Mouse (Mus musculus) left cerebral cortex, postnatal 36 days (tissue): Measurements from ENCODE around the gene 4930432M17Rik. TPM values are rescaled to one million over a fixed set of nuclear protein-coding genes. Genes with fewer than 3 reads are reported as not detected.

Source experiments
- DNase-seq, 2 experiments: peaks; one replicate each; pipeline ENCODE4 v3.0.0; 2021 to 2022; ENCODE audit warnings: low spot score in 2 of 2, mixed read lengths in 1 of 2
- intact Hi-C: fragments of 180-260 bp; cut with DNase I; formaldehyde crosslinking; loops from one replicate; pipeline ENCODE4 v1.15.1; 2025
- total RNA-seq, 2 experiments: library from RNA; stranded (reverse); gene quantifications; 2 replicates each; pipeline ENCODE4 v1.2.3; 2021

4930432M17Rik gene
- total RNA-seq, 2 experiments from 2014 or later = not detected

GRCm38 (mm10) chr3:121700364-121700952, 29.9 kb downstream of the 4930432M17Rik start:
- peak; percentile 37 to 43 for DNase-seq
- intact Hi-C loops = no loop called here

GRCm38 (mm10) chr3:121703155-121703879, 32.8 kb downstream of the 4930432M17Rik start:
- intact Hi-C loops = no loop called here
- DNase-seq = no peak

GRCm38 (mm10) chr3:121703880-121704243, 33.3 kb downstream of the 4930432M17Rik start:
- DNase-seq = no peak
- intact Hi-C loops = no loop called here

DNA sequence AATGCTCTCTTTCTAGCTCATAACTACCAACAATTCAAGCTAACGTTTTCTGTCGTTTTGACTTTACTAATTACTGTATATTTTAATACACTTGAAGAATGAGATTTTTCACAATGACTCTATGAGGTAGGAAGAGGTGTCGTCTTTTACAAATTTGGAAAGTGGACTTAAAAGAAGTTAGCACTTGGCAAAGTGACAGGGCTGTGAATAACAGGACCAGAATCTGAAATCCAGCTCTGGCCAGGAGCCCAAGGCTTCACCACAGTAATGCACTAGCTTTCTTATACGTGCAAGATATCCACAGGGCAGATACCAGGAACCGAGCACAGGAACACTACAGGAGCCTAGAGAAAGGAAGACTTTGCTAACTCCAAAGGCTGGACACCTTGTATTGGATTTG, 35.5 kb downstream of the 4930432M17Rik start:
- DNase-seq = no peak
- intact Hi-C loops = no loop called here

- intact Hi-C loops = no loop called here
Measured at GRCm38 (mm10) chr3:121707106-121707505, 36.5 kb downstream of the 4930432M17Rik start.

GRCm38 (mm10) chr3:121710894-121711531, 40.5 kb downstream of the 4930432M17Rik start:
- intact Hi-C loops = no loop called here
- no peak for DNase-seq

More at GRCm38 (mm10) chr3:121707106-121707505, 36.5 kb downstream of the 4930432M17Rik start:
- no peak for DNase-seq

- intact Hi-C loops = no loop called here
- no peak for DNase-seq
Measured at GRCm38 (mm10) chr3:121712222-121712621, 41.7 kb downstream of the 4930432M17Rik start.

GRCm38 (mm10) chr3:121713151-121713701, 42.7 kb downstream of the 4930432M17Rik start:
- intact Hi-C loops = no loop called here
- no peak for DNase-seq

- intact Hi-C loops = no loop called here
- no peak for DNase-seq
Measured at GRCm38 (mm10) chr3:121713816-121714215, 43.3 kb downstream of the 4930432M17Rik start.

DNA sequence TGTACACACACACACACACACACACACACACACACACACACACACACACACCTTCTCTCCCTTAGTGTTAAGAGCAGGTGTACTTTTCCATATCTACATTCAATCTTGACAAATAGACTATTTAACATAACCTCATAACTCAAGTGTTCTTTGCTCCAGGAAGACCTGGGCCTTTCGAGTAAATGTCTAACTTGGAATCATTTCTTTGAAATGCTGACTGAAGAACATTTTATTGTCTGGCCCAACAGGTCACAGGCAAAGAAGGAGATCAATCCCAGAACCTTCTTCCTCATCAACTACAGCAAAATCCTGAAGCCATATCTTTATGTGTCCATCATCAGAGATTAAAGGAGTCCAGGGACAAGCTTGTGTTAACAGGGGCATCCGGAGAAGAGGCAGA, 43.9 kb downstream of the 4930432M17Rik start:
- no peak for DNase-seq
- intact Hi-C loops = no loop called here

- intact Hi-C loops = no loop called here
- no peak for DNase-seq
Measured at GRCm38 (mm10) chr3:121715336-121715735, 44.8 kb downstream of the 4930432M17Rik start.

DNA sequence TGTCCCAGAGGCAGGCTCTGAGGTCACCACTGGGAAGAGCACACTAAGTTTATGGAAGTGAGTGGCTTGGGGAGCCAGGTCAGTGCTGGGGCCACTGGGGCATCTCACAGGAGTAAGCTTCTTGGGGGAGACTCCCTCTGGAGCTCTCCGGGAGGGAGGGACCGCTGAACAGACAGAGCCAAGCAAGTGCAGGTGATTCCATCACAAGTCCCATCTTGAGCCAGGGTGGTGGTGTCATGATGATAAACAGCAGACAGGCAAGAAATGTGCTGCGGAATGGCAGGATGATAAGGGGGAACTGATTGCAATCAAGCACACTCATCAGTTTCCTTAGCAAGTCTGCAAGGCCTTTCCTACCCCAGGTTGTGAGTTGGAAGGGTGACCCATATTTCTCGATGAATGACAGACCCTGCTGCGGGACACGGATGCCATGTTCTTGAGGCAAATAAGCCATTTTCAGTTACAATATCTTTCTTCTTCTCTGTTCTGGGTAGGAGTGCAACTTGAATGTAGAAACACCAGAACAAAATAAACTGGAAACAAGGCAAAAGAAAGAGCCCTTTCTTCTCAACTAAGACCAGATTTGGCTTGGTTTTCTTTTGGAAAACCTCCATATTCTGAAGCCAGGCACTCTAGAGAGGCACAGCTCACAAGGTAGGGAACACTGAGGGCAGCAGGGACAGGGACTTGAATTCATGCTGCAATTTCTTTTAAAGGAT, 45.3 kb downstream of the 4930432M17Rik start:
- intact Hi-C loops = no loop called here
- DNase-seq = no peak

GRCm38 (mm10) chr3:121716480-121716879, 45.9 kb downstream of the 4930432M17Rik start:
- intact Hi-C loops = no loop called here
- DNase-seq = no peak

DNA sequence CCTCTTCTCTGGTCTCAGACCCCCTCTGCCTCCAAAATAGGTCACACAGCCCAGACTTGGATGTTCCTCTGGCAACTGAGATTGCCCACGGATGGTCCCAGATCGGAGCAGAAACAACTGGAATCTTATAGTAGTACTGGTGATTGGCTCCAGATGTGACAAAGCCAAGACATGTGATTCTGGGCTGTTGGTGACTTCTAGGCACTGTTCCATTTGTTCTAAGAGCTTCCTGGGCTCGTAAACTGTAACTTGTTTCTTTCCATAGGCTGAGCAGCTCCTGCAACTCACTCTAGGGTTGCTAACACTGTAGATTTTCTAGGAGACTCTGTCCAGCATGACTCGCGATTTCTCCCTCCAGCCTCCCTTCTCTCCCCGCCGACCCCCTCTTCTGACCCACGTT, 48.1 kb downstream of the 4930432M17Rik start:
- intact Hi-C loops = no loop called here
- no peak for DNase-seq

DNA sequence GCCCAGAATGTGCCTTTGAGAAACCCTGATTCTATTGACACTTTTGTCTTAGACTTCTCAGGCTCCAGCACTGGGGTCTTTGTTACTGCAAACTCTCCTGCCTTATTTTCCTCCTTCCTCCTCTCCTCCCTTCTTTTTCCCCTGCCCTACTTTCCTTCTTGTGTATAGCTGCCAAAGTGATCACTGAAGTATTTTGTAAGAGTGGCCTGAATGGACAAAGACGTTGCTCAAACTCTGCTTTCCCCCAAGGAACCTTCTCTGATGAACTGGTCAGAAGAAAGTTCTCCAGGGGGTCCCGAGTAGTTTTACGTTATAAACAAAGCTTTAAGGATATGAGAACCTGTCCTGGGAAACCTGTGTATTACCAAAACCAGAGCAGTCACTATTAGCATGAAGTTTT, 49.1 kb downstream of the 4930432M17Rik start:
- DNase-seq = no peak
- intact Hi-C loops = no loop called here

- intact Hi-C loops = no loop called here
- no peak for DNase-seq
Measured at GRCm38 (mm10) chr3:121720801-121721690, 50.5 kb downstream of the 4930432M17Rik start.

DNA sequence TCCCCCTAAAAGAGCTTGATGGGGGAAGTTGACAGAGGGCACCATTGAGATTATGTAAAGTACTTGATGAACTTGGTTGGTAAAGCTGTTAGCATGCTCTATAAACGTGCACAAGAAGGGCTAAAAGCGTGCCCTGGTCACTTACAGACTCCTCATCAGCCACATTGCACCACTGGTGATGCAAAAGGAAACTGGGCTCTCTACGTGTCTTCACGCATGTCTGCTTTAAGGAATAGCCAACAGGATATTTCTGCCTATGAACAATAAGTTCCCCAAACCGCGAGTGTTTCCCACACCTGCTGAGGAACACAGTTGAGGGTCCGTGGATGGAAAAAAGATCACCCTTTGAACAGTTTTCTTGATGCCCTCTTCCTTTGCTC, 51.1 kb downstream of the 4930432M17Rik start:
- intact Hi-C loops = loop anchor here (2.0 kb wide), 1 partner anchor 85 kb away; no protein-coding TSS in a partner anchor

DNA sequence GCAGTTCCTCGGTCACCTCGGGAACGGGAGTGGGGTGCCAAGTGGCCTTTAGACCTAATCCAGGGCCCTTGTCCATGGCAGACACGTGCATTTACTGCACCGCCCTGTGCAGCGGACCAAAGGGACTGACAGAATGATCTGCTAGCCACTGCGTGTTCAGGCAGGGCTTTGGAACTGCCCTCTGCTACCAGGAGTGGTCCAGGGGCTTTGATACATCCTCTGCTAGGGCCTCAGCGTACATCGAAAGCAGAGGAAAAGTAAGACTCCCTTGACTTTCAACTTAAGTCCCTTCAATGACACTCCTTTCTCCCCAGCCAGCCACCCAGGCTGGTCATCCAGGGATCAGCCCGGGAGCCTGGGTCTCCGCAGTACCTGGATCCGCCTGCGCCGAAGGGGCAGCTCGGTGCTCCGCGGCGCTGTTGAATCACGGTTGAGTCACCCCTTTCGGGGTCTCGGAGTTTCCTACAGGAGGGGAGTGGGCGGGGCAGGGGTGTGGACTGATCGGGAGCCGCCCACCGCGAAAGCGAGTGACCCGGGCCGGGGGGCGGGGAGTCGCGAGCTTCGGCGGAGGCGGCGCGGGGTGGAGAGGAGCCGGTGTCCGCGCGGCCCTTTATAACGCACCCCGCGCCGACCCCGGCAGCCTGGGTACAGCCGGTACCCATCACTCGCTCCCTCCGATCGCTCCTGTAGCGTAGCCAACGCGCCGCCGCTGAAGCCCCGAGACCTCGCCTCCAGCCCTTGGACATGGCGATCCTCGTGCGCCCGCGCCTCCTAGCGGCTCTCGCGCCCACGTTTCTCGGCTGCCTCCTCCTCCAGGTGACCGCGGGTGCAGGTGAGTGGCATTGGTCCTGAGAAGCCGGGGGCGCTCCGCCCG, 52.6 kb downstream of the 4930432M17Rik start, which contains the start of gene F3:
Gene F3 (plus strand): TSS at position 567 of the 874 bp plus-strand sequence.
- intact Hi-C loops = loop anchor here (2.0 kb wide), 1 partner anchor 86 kb away; no protein-coding TSS in a partner anchor
- peak; percentile 70 to 81 for DNase-seq

More for the DNA sequence above, 51.1 kb downstream of the 4930432M17Rik start:
- DNase-seq = no peak
